ENCODE assay signal across 8 mouse cellular contexts in genomic region chr8:117802299-117802689, GRCm38 (mm10). TPM values are rescaled to one million over a fixed set of nuclear protein-coding genes. Genes with fewer than 3 reads are reported as not detected.
DNase-seq lines count a peak whose midpoint lies in the region; ATAC-seq and TF ChIP-seq lines count a peak whose summit lies in the region.

No protein-coding gene starts in this region.

- peak overlapping the region; percentile 48 for H3K9ac ChIP-seq in heart, embryonic 15.5 days
- H3K9ac ChIP-seq in ES-Bruce4 (ENCODE audit: low read depth, poor library complexity, severe bottlenecking): peak overlapping the region; percentile 33
- H3K9ac ChIP-seq in liver, embryonic 12.5 days: peak overlapping the region; percentile 91
- H3K9ac ChIP-seq in stomach, embryonic 15.5 days: 0 out of 2 replicates have a peak overlapping the region, but pooled peaks have one; percentile 25

- DNase-seq in heart, adult 11 months: no peak
- no peak for DNase-seq in forebrain, embryonic 10.5 days (ENCODE audit: extremely low spot score, low spot score)
- DNase-seq in cerebellum, adult 11-12 months: no peak
- no peak for DNase-seq in urinary bladder, postnatal 36 days (ENCODE audit: low spot score in 2 of 2)

- no peak for TF ChIP-seq CTCF in ES-Bruce4 (IDR thresholded peaks at IDR 0.05; ENCODE audit: low read depth, low read length)

- H3K36me3 ChIP-seq in heart, embryonic 15.5 days: peaks cover 15% of the 10 kb centered on the region
- peaks cover 8% of the 10 kb centered on the region; the same call in 1 of the 2 replicates for H3K36me3 ChIP-seq in ES-Bruce4 (ENCODE audit: control insufficient read depth, insufficient read depth, low read length, poor library complexity, severe bottlenecking)
- peaks cover 22% of the 10 kb centered on the region for H3K36me3 ChIP-seq in forebrain, embryonic 10.5 days (replicated peaks)
- H3K36me3 ChIP-seq in liver, embryonic 12.5 days: peaks cover 29% of the 10 kb centered on the region
- H3K36me3 ChIP-seq in stomach, embryonic 15.5 days: peaks cover 9% of the 10 kb centered on the region; the same call in 1 of the 2 replicates

- no peaks in the 10 kb centered on the region; the same call in 1 of the 2 replicates for H3K27me3 ChIP-seq in heart, embryonic 15.5 days
- no peaks in the 10 kb centered on the region for H3K27me3 ChIP-seq in ES-Bruce4 (ENCODE audit: control insufficient read depth, insufficient read depth, low read length, poor library complexity, severe bottlenecking)
- peaks cover 13% of the 10 kb centered on the region for H3K27me3 ChIP-seq in forebrain, embryonic 10.5 days (ENCODE audit: poor library complexity, severe bottlenecking)
- H3K27me3 ChIP-seq in liver, embryonic 12.5 days (replicated peaks): peaks cover 13% of the 10 kb centered on the region; the same call in 1 of the 2 replicates
- no peaks in the 10 kb centered on the region for H3K27me3 ChIP-seq in stomach, embryonic 15.5 days (replicated peaks)

- H3K4me3 ChIP-seq in heart, embryonic 15.5 days: peak overlapping the region; percentile 90
- H3K4me3 ChIP-seq in ES-Bruce4 (ENCODE audit: low read depth, low read length): peak overlapping the region; percentile 71
- peak overlapping the region; percentile 83 for H3K4me3 ChIP-seq in forebrain, embryonic 10.5 days
- H3K4me3 ChIP-seq in liver, embryonic 12.5 days: peak overlapping the region; percentile 89
- H3K4me3 ChIP-seq in stomach, embryonic 15.5 days (replicated peaks): peak overlapping the region; percentile 89

- H3K4me2 ChIP-seq in heart, embryonic 15.5 days: peak overlapping the region; percentile 75
- peak overlapping the region; percentile 89 for H3K4me2 ChIP-seq in liver, embryonic 12.5 days
- H3K4me2 ChIP-seq in stomach, embryonic 15.5 days: peak overlapping the region; percentile 75

- TF ChIP-seq EP300 in ES-Bruce4 (IDR thresholded peaks at IDR 0.05; ENCODE audit: insufficient read depth, low read depth, low read length): no peak

- WGBS in heart, embryonic 15.5 days: 1% methylated on average over 11 of the region's 11 CpGs
- 2% methylated on average over 11 of the region's 11 CpGs for WGBS in forebrain, embryonic 10.5 days
- 5% methylated on average over 11 of the region's 11 CpGs for WGBS in liver, embryonic 12.5 days (ENCODE audit: insufficient replicate concordance)
- 4% methylated on average over 11 of the region's 11 CpGs for WGBS in stomach, embryonic 15.5 days

- peak overlapping the region; percentile 96 for H3K27ac ChIP-seq in heart, embryonic 15.5 days
- 0 out of 2 replicates have a peak overlapping the region, but pooled peaks have one; percentile 3 for H3K27ac ChIP-seq in ES-Bruce4 (ENCODE audit: insufficient read depth, low read length)
- peak overlapping the region; percentile 97 for H3K27ac ChIP-seq in forebrain, embryonic 10.5 days
- H3K27ac ChIP-seq in liver, embryonic 12.5 days: peak overlapping the region; percentile 83
- peak overlapping the region; percentile 91 for H3K27ac ChIP-seq in stomach, embryonic 15.5 days

- H3K9me3 ChIP-seq in heart, embryonic 15.5 days (replicated peaks): no peaks in the 10 kb centered on the region
- no peaks in the 10 kb centered on the region for H3K9me3 ChIP-seq in ES-Bruce4 (replicated peaks; ENCODE audit: control insufficient read depth, insufficient read depth, low read length, poor library complexity, severe bottlenecking)
- H3K9me3 ChIP-seq in forebrain, embryonic 10.5 days: no peaks in the 10 kb centered on the region
- H3K9me3 ChIP-seq in liver, embryonic 12.5 days (replicated peaks): no peaks in the 10 kb centered on the region
- H3K9me3 ChIP-seq in stomach, embryonic 15.5 days: no peaks in the 10 kb centered on the region

- TF ChIP-seq POLR2A in ES-Bruce4 (IDR thresholded peaks at IDR 0.05; ENCODE audit: insufficient read depth, low read length): no peak

- peaks cover 19% of the 10 kb centered on the region for H3K4me1 ChIP-seq in heart, embryonic 15.5 days (replicated peaks)
- H3K4me1 ChIP-seq in ES-Bruce4 (ENCODE audit: control insufficient read depth, insufficient read depth, low read length): no peaks in the 10 kb centered on the region
- H3K4me1 ChIP-seq in forebrain, embryonic 10.5 days: peaks cover 22% of the 10 kb centered on the region
- H3K4me1 ChIP-seq in liver, embryonic 12.5 days: peaks cover 36% of the 10 kb centered on the region
- peaks cover 15% of the 10 kb centered on the region for H3K4me1 ChIP-seq in stomach, embryonic 15.5 days

- peak; percentile 37; the same call in 1 of the 2 replicates for ATAC-seq in heart, embryonic 15.5 days (replicated peaks; ENCODE audit: insufficient number of reproducible peaks, insufficient read depth, low FRiP score, low read depth)
- ATAC-seq in liver, embryonic 12.5 days: peak; percentile 48
- ATAC-seq in stomach, embryonic 15.5 days (ENCODE audit: insufficient read depth, low FRiP score, low read depth): peak; percentile 50

RNA-seq across cellular contexts. Expression of gene Mphosph6, which starts 0.6 kb away (rescaled TPM):
- polyA plus RNA-seq in heart, embryonic 15.5 days (2015; fragmentation: Nextera tagmentation; extraction: Ambion mirVana): 30.8 and 35.4 TPM in 2 replicates
- 88.0 and 98.3 TPM in 2 replicates for polyA plus RNA-seq in ES-Bruce4 (2011; ENCODE audit: insufficient read depth, insufficient read length, low read depth, missing spikeins)
- 66.7 and 71.2 TPM in 2 replicates for polyA plus RNA-seq in forebrain, embryonic 10.5 days (2016; fragmentation: Nextera tagmentation; extraction: Ambion mirVana)
- 48.8 and 50.0 TPM in 2 replicates for polyA plus RNA-seq in liver, embryonic 12.5 days (2016; fragmentation: Nextera tagmentation; extraction: Ambion mirVana)
- 58.6 and 58.8 TPM in 2 replicates for polyA plus RNA-seq in stomach, embryonic 15.5 days (2015; fragmentation: Nextera tagmentation; extraction: Ambion mirVana)

Comparison
In these comparisons a context has a peak if more than half of its experiments do, and no peak if none do; other contexts are left out.
1. H3K27ac ChIP-seq: peak in every context shown above with its lines; median percentile 97 in forebrain, embryonic 10.5 days; 96 in heart, embryonic 15.5 days; 91 in stomach, embryonic 15.5 days; 83 in liver, embryonic 12.5 days; 3 in ES-Bruce4.
2. H3K9ac ChIP-seq: peak in every context shown above with its lines; median percentile 91 in liver, embryonic 12.5 days; 48 in heart, embryonic 15.5 days; 33 in ES-Bruce4; 25 in stomach, embryonic 15.5 days.